ENCODE assay signal across 8 mouse cellular contexts in the genomic region with DNA sequence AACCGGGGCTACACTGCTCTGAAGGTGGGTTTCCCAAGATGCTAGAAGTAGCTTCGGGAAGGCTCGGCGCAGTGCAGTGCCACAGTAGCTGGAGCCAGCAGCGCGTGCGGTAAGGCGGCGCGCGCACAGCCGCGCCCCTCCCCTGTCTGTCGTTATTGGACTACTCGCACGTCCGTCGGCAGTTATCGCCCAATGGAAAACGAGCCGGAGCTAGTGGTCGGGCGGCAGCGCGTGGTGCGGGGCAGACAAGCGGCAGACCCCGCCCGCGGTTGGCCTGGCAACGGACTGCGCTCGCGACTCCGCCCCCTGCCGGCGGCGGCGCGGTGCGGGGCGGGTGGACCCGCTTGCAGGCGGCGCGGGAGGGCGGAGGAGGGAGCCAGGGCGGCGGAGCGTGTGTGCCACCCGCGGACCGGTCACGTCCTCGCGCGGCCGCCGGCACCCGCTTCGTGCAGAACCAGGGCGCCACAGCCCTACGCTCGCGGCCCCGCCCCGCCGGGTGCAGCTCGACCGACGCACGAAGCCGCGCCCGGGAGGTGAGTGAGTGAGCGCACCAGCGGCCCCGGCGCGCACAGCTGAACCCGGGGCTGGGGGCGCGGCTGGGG. TPM values are rescaled to one million over a fixed set of nuclear protein-coding genes. Genes with fewer than 3 reads are reported as not detected.
DNase-seq lines count a peak whose midpoint lies in the region; ATAC-seq and TF ChIP-seq lines count a peak whose summit lies in the region.

A gene (plus strand): TSS at position 328 of the 602 bp plus-strand sequence.

- no peaks in the 10 kb centered on the region; the same call in 1 of the 2 replicates for H3K27me3 ChIP-seq in hindbrain, postnatal 0 days (ENCODE audit: insufficient read depth, low read length)

- peak; percentile 98 for DNase-seq in ZHBTc4 (ENCODE audit: low read depth, low spot score)
- DNase-seq in cerebellum, postnatal 4 days (ENCODE audit: low spot score in 2 of 2) = peak; percentile 98 to 99
- DNase-seq in gastrocnemius, adult 8-10 months (ENCODE audit: low spot score in 2 of 2) = peak; percentile 90 to 94
- peak; percentile 99 for DNase-seq in hindbrain, postnatal 0 days (ENCODE audit: low spot score)
- peak; percentile 99 to 100 for DNase-seq in left cerebral cortex, adult 18-20 months (ENCODE audit: low spot score in 2 of 2)
- peak; percentile 96 to 97 for DNase-seq in lung, postnatal 4 days
- peak; percentile 93 for DNase-seq in retina, postnatal 7 days (ENCODE audit: low read depth, low spot score)
- peak; percentile 94 to 97 for DNase-seq in urinary bladder, adult 18-20 months (ENCODE audit: low spot score in 2 of 2)

- H3K36me3 ChIP-seq in hindbrain, postnatal 0 days (ENCODE audit: insufficient read depth, low read length) = no peaks in the 10 kb centered on the region

- H3K4me1 ChIP-seq in hindbrain, postnatal 0 days (ENCODE audit: insufficient read depth, low read length) = 0 out of 2 replicates have a peak, but pooled peaks cover 3% of the 10 kb centered on the region

- peak within 1 kb of the TSS; percentile 58 for H3K4me3 ChIP-seq in hindbrain, postnatal 0 days (ENCODE audit: low read length)

- peak; percentile 97 for ATAC-seq in hindbrain, postnatal 0 days

- peak within 1 kb of the TSS; percentile 86 for H3K4me2 ChIP-seq in hindbrain, postnatal 0 days (ENCODE audit: low read depth, low read length)

- under 1% methylated on average over 67 of the region's 83 CpGs for WGBS in hindbrain, postnatal 0 days

- TF ChIP-seq CTCF in hindbrain, postnatal 0 days (IDR thresholded peaks at IDR 0.05; ENCODE audit: low read depth) = peak; percentile 10; the same call in 1 of the 2 replicates

- H3K9ac ChIP-seq in hindbrain, postnatal 0 days (replicated peaks; ENCODE audit: low read length) = peak within 1 kb of the TSS; percentile 69

- H3K27ac ChIP-seq in hindbrain, postnatal 0 days = peak within 1 kb of the TSS; percentile 71

- no peaks in the 10 kb centered on the region for H3K9me3 ChIP-seq in hindbrain, postnatal 0 days (ENCODE audit: low read length)

RNA-seq across cellular contexts. Expression of the gene that starts here (rescaled TPM):
- total RNA-seq in gastrocnemius, adult 8-10 months (2022) = under 1 TPM; 0.19 to 0.94 (median 0.37) TPM
- 166 and 178 TPM in 2 replicates for total RNA-seq in hindbrain, postnatal 0 days (2014; rRNA removed)
- 88.3 and 99.9 TPM in 2 replicates for polyA plus RNA-seq in hindbrain, postnatal 0 days (2015; fragmentation: Nextera tagmentation; extraction: Ambion mirVana)
- total RNA-seq in left cerebral cortex, adult 18-20 months (2021) = 100 to 1,000 TPM; 120 to 126 TPM

Comparison
In these comparisons a context has a peak if more than half of its experiments do, and no peak if none do; other contexts are left out.
1. Peak in every context shown above with its lines: DNase-seq, ATAC-seq, H3K4me3 ChIP-seq and H3K27ac ChIP-seq.
2. RNA of the gene that starts here (total RNA-seq): 166 to 178 TPM in hindbrain, postnatal 0 days and 120 to 126 TPM in left cerebral cortex, adult 18-20 months; 0.19 to 0.94 TPM in gastrocnemius, adult 8-10 months; every median in the first group is over 10 times any median in the second.
3. Peak in DNase-seq in gastrocnemius, adult 8-10 months; RNA of the gene not detected or under 1 TPM.